Mouse (Mus musculus) spleen, adult 12 weeks (tissue): ENCODE results near the gene Foxo6.

Experiments used
- DNase-seq: peaks from one replicate; pipeline ENCODE4 v3.0.0; 2022; ENCODE audit warnings: low spot score

Gene Foxo6

DNA sequence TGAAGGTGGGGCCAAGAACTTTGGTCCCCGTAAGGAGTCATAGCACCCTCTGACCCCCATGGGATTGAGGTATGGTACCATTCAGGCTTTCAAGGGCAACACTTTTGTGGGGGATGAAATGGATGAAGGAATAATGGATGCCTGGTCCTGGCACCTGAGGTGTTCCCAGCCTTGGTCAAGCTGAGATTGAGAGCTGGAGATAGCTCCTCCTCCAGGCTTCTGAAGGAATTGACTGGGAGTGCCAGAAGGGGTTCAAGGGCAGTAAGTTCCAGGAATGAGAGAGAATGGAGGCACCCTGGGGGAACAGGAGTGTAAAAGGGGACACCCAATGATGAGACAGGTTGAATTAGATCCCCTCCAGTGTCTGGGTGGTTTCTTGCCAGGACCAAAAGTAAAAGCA is 3.0 kb downstream of the Foxo6 start:
- no peak for DNase-seq

DNA sequence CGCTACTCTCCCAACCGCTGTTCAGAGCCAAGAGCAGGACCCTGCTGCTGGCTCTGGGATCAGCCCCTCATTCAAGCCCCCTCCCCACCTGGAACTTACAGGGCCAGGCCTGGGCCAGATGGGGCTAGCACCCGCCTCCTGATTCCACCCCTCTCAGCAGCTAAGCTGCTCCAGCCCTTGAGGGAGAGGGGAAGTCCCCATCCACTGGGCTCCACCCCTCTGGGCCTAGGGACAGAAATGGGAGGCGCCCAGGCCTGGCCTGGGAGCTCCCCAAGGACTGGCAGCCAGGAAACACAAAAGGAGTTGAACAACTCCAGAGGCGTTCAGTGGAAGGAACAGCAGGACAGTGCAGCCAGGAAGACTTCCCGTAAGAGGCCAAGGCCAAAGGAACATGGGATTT is 4.0 kb downstream of the Foxo6 start:
- no peak for DNase-seq

DNA sequence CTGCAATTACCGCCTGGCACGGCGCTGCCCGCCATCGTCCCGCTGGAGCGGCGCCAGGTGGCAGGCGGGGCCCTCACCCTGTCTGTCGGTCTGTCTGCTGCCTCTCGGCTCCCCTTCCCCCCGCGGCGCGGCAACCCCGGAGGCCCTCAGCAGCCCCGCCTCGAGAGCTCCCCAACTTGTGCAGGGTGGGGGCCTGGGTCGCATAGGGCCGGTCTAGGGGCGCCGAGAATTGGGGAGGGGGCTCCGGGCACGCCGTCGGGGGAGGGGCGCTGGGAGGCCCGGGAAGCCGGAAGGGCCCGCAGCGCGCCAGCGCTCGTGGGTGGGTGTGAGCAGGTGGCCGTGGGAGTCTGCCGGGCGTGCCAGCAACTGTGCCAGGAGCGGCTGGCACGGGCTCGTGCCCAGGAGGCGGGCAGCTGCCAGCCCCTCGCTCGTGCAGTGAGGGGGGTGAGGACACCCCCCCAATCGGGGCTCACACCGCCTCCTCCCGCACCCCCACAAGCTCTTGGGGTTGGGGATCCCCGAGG is 4.5 kb downstream of the Foxo6 start:
- no peak for DNase-seq

DNA sequence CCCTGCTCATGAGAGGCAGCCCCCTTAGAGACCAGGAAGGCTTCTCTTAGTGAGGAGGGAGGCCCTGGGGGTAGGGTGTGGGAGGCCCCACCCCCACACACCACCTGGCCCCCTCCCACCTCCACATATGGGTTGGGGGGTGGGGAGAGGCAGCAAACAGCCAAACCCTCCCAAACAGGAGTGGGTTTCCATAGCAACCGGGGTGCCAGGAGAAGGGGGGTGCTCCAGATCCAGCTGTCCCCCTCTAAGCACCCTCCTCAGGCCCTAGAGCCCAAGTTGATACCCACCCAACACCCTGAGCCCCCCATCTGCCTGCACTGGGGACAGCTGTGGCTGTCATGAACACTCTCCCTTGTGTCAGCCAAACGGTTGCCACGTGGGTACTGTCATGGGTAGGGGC is 6.1 kb downstream of the Foxo6 start:
- no peak for DNase-seq

DNA sequence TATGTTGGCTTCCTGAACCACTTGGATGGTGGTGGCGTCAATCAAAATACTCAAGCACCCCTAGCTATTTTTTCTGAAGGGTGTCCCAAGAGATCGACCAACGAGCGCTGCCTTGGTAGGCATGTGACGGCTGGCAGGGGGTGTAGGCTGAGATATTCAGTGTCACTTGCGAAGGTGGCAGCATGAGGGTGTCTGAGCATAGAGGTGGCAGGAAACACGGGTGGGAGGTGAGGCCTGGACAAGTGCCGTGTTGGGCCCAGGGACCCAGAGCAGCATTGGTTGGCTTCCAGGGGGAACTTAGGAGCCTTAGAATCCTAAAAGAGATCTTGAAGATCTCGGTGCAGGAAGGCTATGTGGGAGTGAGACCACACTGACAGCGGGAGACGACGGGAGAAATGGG is 6.7 kb downstream of the Foxo6 start:
- no peak for DNase-seq

DNA sequence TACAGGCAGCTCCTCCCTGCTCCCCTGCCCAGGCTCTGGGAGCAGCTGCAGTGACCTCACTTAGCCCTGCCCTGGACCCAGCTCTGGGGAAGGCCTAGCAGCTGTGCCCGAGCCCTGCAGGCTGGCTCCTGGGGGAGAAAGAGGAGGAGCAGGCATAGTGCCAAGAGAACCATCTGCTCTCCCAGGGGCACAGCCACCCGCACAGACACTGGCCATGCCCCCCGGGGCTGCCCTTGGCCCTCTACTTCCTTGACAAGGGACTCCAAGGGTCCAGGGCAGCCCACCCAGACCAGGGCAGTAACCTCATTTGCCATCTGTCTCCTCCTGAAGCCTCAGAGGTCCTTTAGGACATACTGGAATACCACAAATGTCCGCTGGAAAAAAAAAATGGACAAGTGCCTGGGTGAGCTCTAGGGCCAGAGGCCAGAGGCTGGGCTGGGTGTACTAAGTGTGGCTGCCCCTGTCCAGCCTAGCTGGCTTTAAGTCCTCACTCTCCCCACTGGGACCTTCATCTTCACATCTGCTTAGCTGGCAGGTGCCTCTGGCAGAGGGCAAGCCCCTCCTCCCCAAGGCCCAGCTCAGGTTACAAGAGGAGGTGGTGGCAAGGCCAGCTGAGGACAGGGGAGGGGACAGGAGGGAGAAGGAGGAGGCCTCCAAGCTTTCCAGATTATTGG is 9.8 kb downstream of the Foxo6 start:
- DNase-seq = no peak

DNA sequence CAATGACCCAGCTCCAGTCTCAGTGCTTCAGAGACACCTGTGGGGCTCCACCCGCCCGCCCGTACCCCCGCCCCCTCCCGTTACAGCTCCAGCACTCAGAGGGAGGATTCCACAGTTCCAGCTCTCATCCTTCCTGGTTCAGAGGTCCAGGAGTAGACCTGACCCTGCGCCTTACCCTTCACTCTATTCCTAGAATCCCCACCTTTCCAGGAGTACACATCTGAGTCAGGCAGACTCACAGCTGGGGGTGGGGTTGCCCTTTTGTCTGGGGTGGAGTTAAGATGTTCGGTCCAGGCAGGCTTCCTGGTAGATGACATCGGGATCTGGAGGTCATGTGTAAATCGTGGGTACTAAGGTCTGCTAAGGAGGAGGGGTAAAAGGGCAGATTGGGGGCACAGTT is 11.7 kb downstream of the Foxo6 start:
- no peak for DNase-seq

DNA sequence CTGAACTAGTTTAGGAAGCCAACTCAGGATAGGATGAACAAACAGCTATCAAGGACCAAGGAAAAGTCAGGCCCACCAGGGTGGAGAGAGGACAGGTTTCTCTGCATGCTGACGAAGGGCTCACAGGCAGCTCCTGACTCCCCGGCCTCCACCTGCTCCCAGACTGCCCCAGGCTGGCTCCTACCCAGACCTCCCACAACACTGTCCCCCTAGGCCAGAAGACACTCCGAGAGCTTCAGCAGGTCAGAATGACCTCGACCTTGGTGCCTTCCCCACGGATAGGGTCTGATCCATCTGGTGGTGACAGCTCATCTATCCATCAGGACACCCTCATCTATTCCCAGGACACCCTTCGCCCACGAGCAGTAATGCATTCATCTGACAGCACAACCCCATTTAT is 13.6 kb downstream of the Foxo6 start:
- DNase-seq = no peak

DNA sequence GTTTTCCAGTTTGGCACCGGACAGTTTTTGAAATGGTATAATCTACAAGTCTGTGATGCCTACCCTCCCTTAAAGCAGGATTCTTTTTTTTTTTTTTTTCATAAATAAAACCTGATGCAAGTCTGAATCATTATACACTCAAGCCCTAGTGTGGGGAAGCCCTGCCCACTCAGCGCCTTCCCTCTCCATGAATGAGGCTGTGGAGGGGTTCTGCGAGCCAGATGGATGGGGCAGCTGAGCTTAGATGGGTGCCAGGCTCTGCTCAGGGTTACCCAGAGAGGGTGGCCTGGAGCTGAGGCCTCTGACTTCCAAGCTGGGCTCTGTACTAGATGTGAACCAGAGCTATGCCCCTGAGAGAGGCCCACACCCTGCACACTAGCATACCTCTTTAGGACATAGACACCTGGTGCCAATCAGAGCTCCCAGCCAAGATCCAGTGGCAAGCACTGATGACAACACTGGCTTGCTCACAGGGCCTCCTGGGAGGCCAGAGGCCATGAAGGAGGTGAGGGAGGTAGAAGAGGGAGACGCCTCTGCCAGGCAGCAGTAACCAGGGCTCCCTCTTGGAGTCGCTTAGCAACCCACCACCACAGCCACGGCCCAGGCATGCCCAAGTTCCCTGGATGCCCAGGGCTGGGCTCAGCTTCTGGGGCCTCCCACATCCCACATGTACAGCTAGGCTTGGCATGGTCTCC is 15.1 kb downstream of the Foxo6 start:
- DNase-seq = no peak

DNA sequence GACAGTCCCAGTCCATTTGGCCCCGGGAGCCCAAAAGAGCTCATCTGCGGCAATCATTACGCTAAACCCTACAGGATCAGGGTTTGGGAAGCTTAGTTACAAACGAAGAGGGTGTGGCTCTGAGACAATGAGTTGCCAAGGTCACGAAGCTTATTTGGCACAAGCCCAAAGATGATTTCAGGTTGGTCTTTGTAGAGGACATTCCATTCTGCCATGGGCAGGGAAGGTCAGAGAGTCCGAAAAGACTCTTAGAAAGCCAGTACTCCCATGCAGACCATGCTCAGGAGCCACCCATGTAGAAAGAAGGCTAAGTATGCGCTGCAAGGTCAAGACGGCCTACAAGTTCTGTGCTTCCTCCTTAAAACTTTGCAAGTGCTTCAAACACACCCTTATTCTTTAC is 15.9 kb downstream of the Foxo6 start:
- DNase-seq = no peak

DNA sequence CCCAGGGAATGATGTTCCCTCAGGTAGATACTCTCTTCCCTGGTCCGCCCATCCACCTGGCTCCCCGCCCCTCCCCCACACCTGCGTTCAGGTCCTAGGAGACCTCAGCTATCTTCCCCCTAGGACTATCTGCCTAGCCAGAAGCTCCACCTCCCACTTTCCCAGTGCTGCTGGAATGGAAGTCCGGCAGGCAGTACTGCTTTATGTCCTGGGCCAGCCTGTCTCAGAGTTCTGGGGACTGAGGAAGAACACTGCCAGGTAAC is 16.3 kb downstream of the Foxo6 start:
- DNase-seq = no peak

DNA sequence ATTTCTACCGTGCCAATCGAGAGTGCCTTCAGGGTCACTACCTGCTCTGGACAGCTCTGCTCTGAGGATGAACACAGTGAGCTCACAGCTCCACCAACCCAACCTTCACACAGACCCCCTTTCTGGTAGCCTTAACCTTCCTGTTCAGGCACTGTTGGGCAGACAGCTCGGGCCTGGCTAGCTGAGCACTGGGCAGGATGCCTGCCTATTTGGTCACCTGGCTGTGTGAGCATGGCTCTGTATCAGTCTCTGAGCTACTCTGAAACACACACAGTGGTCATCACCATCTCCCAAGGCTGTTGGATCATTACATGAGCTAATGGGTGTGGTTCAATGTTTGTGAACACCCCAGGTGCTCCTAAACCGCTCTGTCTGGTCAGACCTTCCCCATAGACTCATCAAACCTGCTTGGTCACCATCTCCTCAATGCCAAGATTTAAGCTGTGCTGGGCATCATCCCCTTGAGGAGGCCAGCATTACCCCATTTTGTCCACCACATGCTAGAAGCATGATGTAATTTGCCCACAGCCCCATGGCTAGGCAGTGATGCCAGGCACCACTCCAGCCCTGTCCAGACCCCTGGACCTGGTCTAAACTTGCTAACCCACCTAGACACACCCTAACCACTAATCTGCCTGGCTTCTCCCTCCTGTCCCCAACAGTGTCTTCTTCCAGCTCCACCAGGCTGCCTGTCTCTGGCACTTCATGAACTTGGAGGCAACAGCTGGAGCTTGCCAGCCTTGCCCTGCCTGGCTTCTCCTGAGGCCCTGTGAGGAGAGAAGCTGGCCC is 16.8 kb downstream of the Foxo6 start:
- DNase-seq = no peak

DNA sequence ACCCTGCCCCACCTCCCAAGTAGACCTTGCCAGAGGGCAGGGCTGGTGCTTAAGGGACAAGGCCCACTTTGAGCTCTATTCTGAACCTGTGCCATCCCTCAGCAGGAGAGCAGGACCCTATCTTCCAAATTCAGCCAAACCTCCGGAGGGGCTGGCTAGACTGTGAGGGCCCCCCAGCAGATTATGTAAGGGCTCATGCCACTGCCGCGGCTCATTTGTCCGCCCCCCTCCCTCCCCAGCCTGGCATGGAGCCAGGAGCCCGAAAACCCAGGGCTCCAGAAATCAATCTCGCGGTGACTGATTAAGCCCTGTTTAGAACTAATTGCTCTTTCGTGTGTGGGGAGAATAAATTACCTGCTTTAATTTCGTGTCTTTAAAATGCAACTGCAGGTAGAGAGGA is 17.7 kb downstream of the Foxo6 start:
- no peak for DNase-seq

DNA sequence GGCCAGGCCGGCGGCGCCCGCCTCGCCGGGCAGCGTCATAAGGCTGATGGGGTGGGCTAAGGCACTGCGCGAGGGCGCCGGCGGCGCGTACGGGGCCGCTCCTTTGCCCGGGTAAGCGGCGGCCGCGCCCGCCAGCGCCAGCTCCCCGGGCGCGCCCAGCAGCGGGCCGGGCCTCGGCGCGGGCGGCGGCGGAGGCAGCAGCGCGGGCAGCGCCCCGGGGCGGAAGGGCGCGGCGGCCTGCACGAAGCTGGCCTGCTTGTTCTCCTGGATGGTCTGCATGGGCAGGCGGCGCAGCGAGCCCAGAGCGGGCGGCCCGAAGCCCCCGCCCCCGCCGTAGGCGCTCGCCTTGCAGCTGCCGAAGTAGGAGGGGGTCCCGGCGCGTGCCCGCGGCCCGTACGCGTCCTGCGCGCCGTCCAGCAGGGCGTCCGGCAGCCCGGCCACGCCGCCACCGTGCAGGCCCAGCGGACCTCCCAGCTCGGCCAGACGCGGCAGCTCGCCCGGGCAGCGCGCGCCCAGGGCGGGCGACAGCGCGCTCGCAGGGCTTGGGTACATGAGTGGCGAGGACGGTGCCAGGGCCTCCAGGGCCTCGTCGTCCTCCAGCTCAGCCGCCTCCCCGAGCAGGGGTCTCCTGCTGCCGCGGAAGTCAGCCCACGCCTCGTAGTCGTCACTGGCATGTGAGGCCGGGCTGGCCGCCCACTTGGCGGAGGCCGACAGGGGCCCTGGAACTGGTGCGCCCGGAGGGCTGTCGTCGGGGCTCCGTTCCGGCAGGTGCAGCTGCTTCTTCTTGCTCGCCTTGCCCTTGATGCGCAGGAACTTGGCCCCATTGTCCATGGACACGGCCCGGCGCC is 18.7 kb downstream of the Foxo6 start:
- DNase-seq = no peak

DNA sequence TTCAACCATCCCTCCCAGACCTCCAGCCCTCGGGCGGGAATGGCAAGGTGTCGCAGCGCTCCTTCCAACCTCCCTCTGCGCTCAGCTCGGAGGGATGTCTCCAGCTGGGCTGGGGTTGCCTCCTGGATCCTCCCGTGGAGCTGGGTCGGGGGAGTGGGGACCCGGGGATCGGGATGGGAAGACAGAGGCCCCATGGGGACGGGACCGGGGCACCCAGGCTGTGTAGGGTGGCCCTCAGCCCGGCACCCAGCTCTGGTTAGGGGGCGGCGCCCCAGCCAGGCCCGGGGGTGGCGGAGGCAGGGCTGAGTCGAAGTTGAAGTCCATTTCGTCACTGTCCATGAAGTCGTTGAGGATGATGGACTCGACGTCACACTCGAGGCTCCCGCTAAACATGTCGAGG is 19.5 kb downstream of the Foxo6 start:
- DNase-seq = no peak

DNA sequence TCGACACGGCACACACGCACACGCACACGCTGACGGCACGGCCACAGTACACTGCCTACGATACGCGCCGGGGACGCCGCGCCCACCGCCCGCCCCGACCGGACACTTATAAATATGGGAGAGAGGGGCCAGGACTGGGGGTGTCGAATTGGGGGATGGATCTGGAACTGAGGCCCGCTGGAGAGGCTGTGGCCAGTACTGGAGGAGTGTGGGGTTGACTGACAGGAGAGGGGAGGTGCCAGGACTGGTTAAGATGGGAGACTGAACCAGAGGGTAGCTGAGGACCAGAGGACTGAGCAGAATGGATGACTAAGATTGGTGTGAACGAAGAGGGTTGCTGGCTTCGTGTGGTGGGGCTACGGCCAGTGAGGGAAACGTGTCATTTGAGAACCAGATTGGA is 20.0 kb downstream of the Foxo6 start:
- DNase-seq = no peak

DNA sequence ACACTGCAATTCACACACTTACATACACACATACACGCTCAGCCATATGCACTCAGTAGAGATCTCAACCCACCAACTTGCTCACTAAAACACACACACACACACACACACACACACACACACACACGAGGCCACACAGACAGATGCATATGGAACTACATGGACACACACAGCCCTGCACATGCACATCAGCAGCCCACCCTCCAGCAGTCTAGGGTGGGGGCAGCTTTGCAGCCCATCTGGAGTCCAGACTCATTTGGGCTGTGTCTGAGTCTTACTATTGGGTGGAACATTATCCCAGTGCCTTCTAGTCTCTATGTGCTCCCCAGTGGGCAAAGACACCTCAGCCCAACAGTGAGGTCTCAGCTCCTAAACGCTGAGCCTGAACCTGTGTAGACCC is 23.0 kb downstream of the Foxo6 start:
- no peak for DNase-seq

DNA sequence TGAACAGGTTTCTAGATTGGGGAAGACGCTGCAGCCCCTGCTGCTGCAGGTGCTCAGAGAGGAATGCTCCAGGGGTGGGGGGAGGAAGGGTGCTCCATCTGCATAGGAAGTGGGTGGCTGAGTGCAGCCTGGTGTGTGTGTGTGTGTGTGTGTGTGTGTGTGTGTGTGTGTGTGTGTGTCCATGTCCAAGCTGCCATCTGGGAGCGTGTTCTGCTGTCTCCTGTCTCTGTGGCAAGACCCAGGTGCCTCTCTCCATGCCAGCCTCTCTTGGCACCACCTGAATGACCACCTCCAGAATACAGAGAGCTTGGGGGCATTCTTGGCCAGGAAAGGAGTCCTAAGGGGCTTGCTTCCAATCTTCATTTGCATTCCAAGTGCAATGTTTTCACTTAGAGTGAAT is 24.4 kb downstream of the Foxo6 start:
- DNase-seq = no peak

DNA sequence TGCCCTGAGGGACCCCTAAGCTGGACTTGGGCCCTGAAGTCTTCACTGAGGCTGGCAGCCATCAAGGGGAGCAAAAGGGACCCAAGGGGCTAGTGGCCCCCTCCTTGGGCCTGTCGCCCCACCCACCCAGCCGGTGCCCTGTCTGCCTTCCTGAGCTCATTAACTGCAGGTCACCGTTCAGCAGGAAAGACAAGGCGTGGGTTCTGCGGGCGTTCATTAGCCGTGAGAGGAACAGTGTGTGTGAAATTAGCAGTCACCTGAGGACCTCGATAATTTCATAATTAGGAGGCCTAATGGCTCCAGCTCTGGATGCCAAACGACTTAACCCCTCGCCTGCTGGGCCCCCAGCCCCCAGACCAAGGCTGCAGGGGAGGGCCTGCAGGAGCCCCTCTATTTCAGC is 24.9 kb downstream of the Foxo6 start:
- DNase-seq = no peak

DNA sequence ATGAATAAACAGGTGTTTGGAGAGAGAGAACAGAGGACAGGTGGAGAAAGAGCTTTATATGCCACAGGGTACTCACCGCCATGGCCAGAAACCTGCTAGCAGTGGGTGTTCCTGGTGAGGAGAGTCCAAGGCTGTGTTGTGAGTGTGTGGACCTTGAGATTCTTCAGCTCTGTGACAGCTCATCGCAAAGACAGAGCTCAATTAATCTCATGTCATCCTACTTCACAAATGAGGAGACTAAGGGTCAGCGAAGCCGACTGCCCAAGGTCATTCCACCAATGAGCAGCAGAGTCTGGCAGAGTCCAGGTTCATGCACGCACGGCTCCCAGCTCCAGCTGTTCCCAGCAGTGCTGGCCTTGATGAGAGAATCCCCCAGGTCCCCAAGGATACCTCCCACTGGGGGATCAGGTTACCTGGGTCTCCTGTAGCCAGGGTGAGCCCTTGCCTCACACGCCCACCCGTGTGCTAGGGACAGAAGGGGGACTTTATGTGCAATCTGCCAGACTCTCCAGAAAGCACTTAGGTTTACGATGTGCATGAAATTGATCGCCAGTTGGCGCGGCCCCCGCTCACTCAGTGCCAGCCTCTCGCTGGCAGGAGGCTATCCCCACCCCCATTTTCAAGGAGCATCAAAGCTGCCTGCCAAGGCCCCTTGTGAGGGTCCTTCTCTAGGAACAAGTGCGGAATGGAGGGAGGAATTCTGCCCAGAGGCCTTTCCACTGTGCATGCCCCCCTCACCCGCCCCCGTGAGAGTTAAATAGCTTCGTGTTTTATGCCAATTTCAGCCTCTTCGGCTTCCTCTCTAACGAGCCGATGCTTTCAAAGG is 27.6 kb downstream of the Foxo6 start:
- DNase-seq = no peak

DNA sequence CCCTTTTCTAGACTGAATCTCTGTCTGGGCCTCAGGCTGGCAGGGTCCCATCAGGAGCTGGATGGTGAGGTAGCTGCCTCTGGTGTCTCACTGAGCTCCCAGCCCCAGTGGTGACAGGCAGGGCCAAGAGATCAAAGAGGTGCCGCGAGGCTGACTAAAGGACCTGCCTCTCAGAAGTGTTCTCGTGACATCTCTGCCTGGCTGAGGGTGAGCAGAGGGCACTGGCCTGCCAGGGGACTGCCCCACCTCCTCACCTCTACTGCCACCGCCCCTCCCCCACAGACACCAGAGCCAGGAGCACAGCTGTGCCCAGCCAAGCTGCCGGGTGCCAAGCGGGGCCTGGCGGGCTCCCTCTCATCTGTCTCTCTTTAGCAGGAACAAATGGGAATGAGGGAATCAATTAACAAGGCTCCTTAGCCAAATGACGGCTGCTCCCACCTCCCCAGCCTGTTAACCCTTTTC is 38.3 kb downstream of the Foxo6 start:
- no peak for DNase-seq

DNA sequence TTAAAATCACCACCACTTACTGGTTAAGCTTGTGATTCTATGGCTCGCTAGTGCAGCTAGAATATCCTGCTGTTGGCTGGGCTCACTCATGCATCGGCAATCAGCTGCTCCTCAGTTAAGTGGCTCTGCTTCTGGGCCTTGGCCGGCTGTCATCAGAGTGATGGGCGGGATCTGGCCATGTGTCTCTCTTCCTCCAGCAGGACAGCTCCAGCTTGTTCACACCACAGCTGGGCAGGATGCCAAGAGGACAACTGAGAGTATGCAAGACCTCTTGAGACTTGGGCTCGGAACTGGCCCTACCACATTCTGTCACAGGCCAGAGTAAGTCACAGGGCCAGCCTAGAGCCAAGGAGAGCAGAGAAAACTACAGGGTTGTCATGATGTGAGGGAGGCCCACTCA is 39.7 kb downstream of the Foxo6 start:
- DNase-seq = no peak
